13 mouse cellular contexts compared by ENCODE assay signal in the genomic region with DNA sequence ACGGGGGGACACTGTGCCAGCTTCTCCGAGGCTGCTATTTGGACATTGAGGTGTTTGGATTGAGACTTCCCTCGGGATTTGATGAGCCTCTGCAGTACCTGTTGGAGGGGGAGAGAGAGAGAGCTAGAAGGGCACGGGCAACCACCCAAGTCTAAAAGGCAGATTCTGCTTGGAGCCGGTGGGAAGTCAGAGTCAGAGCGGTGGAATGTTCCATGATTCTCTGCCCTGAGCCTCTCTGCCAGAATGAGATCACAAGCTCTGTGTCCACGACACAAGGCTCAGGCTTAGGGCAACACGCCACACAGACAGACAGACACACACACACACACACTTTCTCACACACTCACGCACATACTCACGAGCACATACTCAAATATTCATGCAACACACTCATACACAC. TPM values are rescaled to one million over a fixed set of nuclear protein-coding genes. Genes with fewer than 3 reads are reported as not detected.
DNase-seq lines count a peak whose midpoint lies in the region; ATAC-seq and TF ChIP-seq lines count a peak whose summit lies in the region.
"Had no signal": no experiment of that assay in that cellular context is flagged by ENCODE, and none has a peak within 500 bp of the region (broad histone marks: within the 10 kb centered on the region; RNA-seq: fewer than 3 reads in every experiment).

No protein-coding gene starts in this region.

- H3K4me2 ChIP-seq in limb, embryonic 14.5 days (replicated peaks; ENCODE audit: low read depth, low read length, severe bottlenecking): no peak overlapping the region
- H3K4me2 ChIP-seq: hindbrain, embryonic 15.5 days; limb, embryonic 12.5 days; lung, embryonic 15.5 days had no signal

- no peak for ATAC-seq in limb, embryonic 14.5 days (ENCODE audit: low FRiP score, low read depth)
- ATAC-seq in CD4-positive, CD25-positive, alpha-beta regulatory T cell, adult 4 months: no peak

- H3K9ac ChIP-seq in limb, embryonic 14.5 days (ENCODE audit: low read depth, low read length, severe bottlenecking): no peak overlapping the region
- H3K9ac ChIP-seq: hindbrain, embryonic 15.5 days; limb, embryonic 12.5 days; lung, embryonic 15.5 days had no signal

- H3K4me1 ChIP-seq in limb, embryonic 14.5 days (ENCODE audit: control insufficient read depth, insufficient read depth, low read length): peaks cover 15% of the 10 kb centered on the region; the same call in 1 of the 2 replicates
- peaks cover 41% of the 10 kb centered on the region for H3K4me1 ChIP-seq in limb, embryonic 10.5 days

- 80% methylated on average over 8 of the region's 10 CpGs for WGBS in limb, embryonic 14.5 days
- WGBS in limb, embryonic 10.5 days: 86% methylated on average over 10 of the region's 10 CpGs

- H3K27ac ChIP-seq in limb, embryonic 14.5 days (replicated peaks; ENCODE audit: low read depth, low read length): 0 out of 2 replicates have a peak overlapping the region, but pooled peaks have one; percentile 38
- no peak overlapping the region for H3K27ac ChIP-seq in limb, embryonic 10.5 days
- H3K27ac ChIP-seq: hindbrain, embryonic 15.5 days; limb, embryonic 12.5 days; lung, embryonic 15.5 days; midbrain, embryonic 10.5 days had no signal

- no peak overlapping the region for H3K4me3 ChIP-seq in limb, embryonic 14.5 days (replicated peaks; ENCODE audit: low read length)
- H3K4me3 ChIP-seq in limb, embryonic 10.5 days: no peak overlapping the region
- H3K4me3 ChIP-seq: hindbrain, embryonic 15.5 days; limb, embryonic 12.5 days; lung, embryonic 15.5 days had no signal

- peaks cover 66% of the 10 kb centered on the region for H3K36me3 ChIP-seq in limb, embryonic 14.5 days (ENCODE audit: control insufficient read depth, insufficient read depth, low read length)
- H3K36me3 ChIP-seq in limb, embryonic 10.5 days: peaks cover 38% of the 10 kb centered on the region

- TF ChIP-seq POLR2A in limb, embryonic 14.5 days (IDR thresholded peaks at IDR 0.05; ENCODE audit: borderline replicate concordance, extremely low read depth, insufficient read depth, insufficient read length): no peak

- H3K27me3 ChIP-seq in limb, embryonic 14.5 days (ENCODE audit: control insufficient read depth, insufficient read depth, low read length): peaks cover 8% of the 10 kb centered on the region; the same call in 1 of the 2 replicates
- H3K27me3 ChIP-seq in limb, embryonic 10.5 days (ENCODE audit: low read depth, poor library complexity, severe bottlenecking): peaks cover 52% of the 10 kb centered on the region
- H3K27me3 ChIP-seq: CH12.LX; hindbrain, embryonic 15.5 days had no signal

- H3K9me3 ChIP-seq in limb, embryonic 14.5 days (ENCODE audit: control insufficient read depth, low read length): no peaks in the 10 kb centered on the region
- H3K9me3 ChIP-seq in limb, embryonic 10.5 days (replicated peaks): no peaks in the 10 kb centered on the region
- H3K9me3 ChIP-seq: hindbrain, embryonic 15.5 days; limb, embryonic 12.5 days; lung, embryonic 15.5 days; midbrain, embryonic 10.5 days had no signal

- peak; percentile 49 for DNase-seq in limb, embryonic 14.5 days (ENCODE audit: low spot score)
- no peak for DNase-seq in limb, embryonic 10.5 days (ENCODE audit: low spot score)
- peak; percentile 47 for DNase-seq in adrenal gland, adult 8-10 months
- DNase-seq in gastrocnemius, postnatal 10 days: peak; percentile 61
- DNase-seq in heart, postnatal 4 days: peak; percentile 84
- DNase-seq in cerebellum, adult 11-12 months: no peak
- DNase-seq in retina, postnatal 1 day: no peak

RNA-seq across cellular contexts. Expression of a gene that starts 9.7 kb away (rescaled TPM):
- 2.4 and 2.7 TPM in 2 replicates for polyA plus RNA-seq in limb, embryonic 14.5 days (2012; rRNA removed)
- polyA plus RNA-seq in limb, embryonic 14.5 days (2014; fragmentation: Nextera tagmentation; extraction: Ambion mirVana): 6.1 and 7.4 TPM in 2 replicates
- 12.4 and 17.8 TPM in 2 replicates for polyA plus RNA-seq in limb, embryonic 10.5 days (2016; fragmentation: Nextera tagmentation; extraction: Ambion mirVana)
- total RNA-seq in adrenal gland, adult 8-10 months (2022): 1 to 10 TPM in 3 of 4 experiments, under 1 TPM in 1; 0.44 to 1.8 (median 1.4) TPM
- total RNA-seq in gastrocnemius, postnatal 10 days (2021): 1 to 10 TPM in 1 of 2 experiments, under 1 TPM in 1; 0.82 to 1.8 TPM
- total RNA-seq in heart, postnatal 4 days (2021): 1 to 10 TPM; 1.6 TPM
- 100 to 1,000 TPM in 1 of 2 experiments, 10 to 100 TPM in 1; 89.8 to 124 TPM for polyA plus RNA-seq in CD4-positive, CD25-positive, alpha-beta regulatory T cell, adult 4 months (2017; shearing (Covaris generic))

RNA-seq across cellular contexts. Expression of a gene that starts 17.1 kb away (rescaled TPM):
- 51.4 and 54.1 TPM in 2 replicates for polyA plus RNA-seq in limb, embryonic 14.5 days (2012; rRNA removed)
- polyA plus RNA-seq in limb, embryonic 14.5 days (2014; fragmentation: Nextera tagmentation; extraction: Ambion mirVana): 20.9 and 21.5 TPM in 2 replicates
- 3.4 and 6.5 TPM in 2 replicates for polyA plus RNA-seq in limb, embryonic 10.5 days (2016; fragmentation: Nextera tagmentation; extraction: Ambion mirVana)
- 10 to 100 TPM in 2 of 4 experiments, 1 to 10 TPM in 2; 7.8 to 18.8 (median 13.6) TPM for total RNA-seq in adrenal gland, adult 8-10 months (2022)
- total RNA-seq in gastrocnemius, postnatal 10 days (2021): 100 to 1,000 TPM; 313 to 347 TPM
- total RNA-seq in heart, postnatal 4 days (2021): 1 to 10 TPM; 7.4 to 7.5 TPM
- 1 to 10 TPM; 1.8 to 2.4 TPM for polyA plus RNA-seq in CD4-positive, CD25-positive, alpha-beta regulatory T cell, adult 4 months (2017; shearing (Covaris generic))

RNA-seq across cellular contexts. Expression of a gene that starts 19.4 kb away (rescaled TPM):
- polyA plus RNA-seq in limb, embryonic 14.5 days (2012; rRNA removed): 1.0 and 1.1 TPM in 2 replicates
- polyA plus RNA-seq in limb, embryonic 14.5 days (2014; fragmentation: Nextera tagmentation; extraction: Ambion mirVana): 1.1 and 1.7 TPM in 2 replicates
- polyA plus RNA-seq in limb, embryonic 10.5 days (2016; fragmentation: Nextera tagmentation; extraction: Ambion mirVana): not detected in 2 replicates
- 10 to 100 TPM; 13.5 to 36.2 (median 24.0) TPM for total RNA-seq in adrenal gland, adult 8-10 months (2022)
- total RNA-seq in gastrocnemius, postnatal 10 days (2021): 10 to 100 TPM in 1 of 2 experiments, 1 to 10 TPM in 1; 8.3 to 10.7 TPM
- 1 to 10 TPM; 3.4 to 4.2 TPM for total RNA-seq in heart, postnatal 4 days (2021)
- polyA plus RNA-seq in CD4-positive, CD25-positive, alpha-beta regulatory T cell, adult 4 months (2017; shearing (Covaris generic)): 1 to 10 TPM; 1.8 to 3.7 TPM
- polyA plus RNA-seq: limb, embryonic 12.5 days had no signal

RNA-seq across cellular contexts. Expression of a gene that starts 20.8 kb away (rescaled TPM):
- 1,201 and 1,869 TPM in 2 replicates for polyA plus RNA-seq in limb, embryonic 14.5 days (2012; rRNA removed)
- 1,151 and 1,199 TPM in 2 replicates for polyA plus RNA-seq in limb, embryonic 14.5 days (2014; fragmentation: Nextera tagmentation; extraction: Ambion mirVana)
- 1,186 and 1,476 TPM in 2 replicates for polyA plus RNA-seq in limb, embryonic 10.5 days (2016; fragmentation: Nextera tagmentation; extraction: Ambion mirVana)
- total RNA-seq in adrenal gland, adult 8-10 months (2022): 1,000 to 10,000 TPM in 2 of 4 experiments, 100 to 1,000 TPM in 2; 894 to 1,148 (median 997) TPM
- total RNA-seq in gastrocnemius, postnatal 10 days (2021): 100 to 1,000 TPM; 848 to 925 TPM
- total RNA-seq in heart, postnatal 4 days (2021): 100 to 1,000 TPM; 795 to 849 TPM
- 1,000 to 10,000 TPM; 3,157 to 3,173 TPM for polyA plus RNA-seq in CD4-positive, CD25-positive, alpha-beta regulatory T cell, adult 4 months (2017; shearing (Covaris generic))

RNA-seq across cellular contexts. Expression of a gene that starts 47.6 kb away (rescaled TPM):
- 1.4 and 1.6 TPM in 2 replicates for polyA plus RNA-seq in limb, embryonic 14.5 days (2012; rRNA removed)
- 0.70 and 1.0 TPM in 2 replicates for polyA plus RNA-seq in limb, embryonic 14.5 days (2014; fragmentation: Nextera tagmentation; extraction: Ambion mirVana)
- polyA plus RNA-seq in limb, embryonic 10.5 days (2016; fragmentation: Nextera tagmentation; extraction: Ambion mirVana): 0.28 and 0.56 TPM in 2 replicates
- 10 to 100 TPM in 1 of 4 experiments, 1 to 10 TPM in 3; 3.8 to 10.9 (median 6.6) TPM for total RNA-seq in adrenal gland, adult 8-10 months (2022)
- total RNA-seq in gastrocnemius, postnatal 10 days (2021): under 1 TPM; 0.26 to 0.36 TPM
- total RNA-seq in heart, postnatal 4 days (2021): under 1 TPM; 0.64 to 0.81 TPM
- polyA plus RNA-seq in CD4-positive, CD25-positive, alpha-beta regulatory T cell, adult 4 months (2017; shearing (Covaris generic)): not detected
- total RNA-seq: CH12.LX had no signal

Comparison
In these comparisons a context has a peak if more than half of its experiments do, and no peak if none do; other contexts are left out.
1. DNase-seq: peak in limb, embryonic 14.5 days (single experiment), adrenal gland, adult 8-10 months (single experiment), gastrocnemius, postnatal 10 days (single experiment) and heart, postnatal 4 days (single experiment); none in limb, embryonic 10.5 days (single experiment), cerebellum, adult 11-12 months (single experiment) and retina, postnatal 1 day (single experiment).
2. RNA of a gene that starts 17.1 kb away (total RNA-seq): 313 to 347 TPM in gastrocnemius, postnatal 10 days; 7.8 to 18.8 TPM in adrenal gland, adult 8-10 months and 7.4 to 7.5 TPM in heart, postnatal 4 days; every median in the first group is over 10 times any median in the second.